Mouse (Mus musculus) layer of hippocampus, adult 11-12 months (tissue): ENCODE data around the gene Dpy19l3.

Experiments
- DNase-seq: peaks from one replicate; pipeline ENCODE4 v3.0.0; 2022; ENCODE audit warnings: low spot score

Gene Dpy19l3

DNA sequence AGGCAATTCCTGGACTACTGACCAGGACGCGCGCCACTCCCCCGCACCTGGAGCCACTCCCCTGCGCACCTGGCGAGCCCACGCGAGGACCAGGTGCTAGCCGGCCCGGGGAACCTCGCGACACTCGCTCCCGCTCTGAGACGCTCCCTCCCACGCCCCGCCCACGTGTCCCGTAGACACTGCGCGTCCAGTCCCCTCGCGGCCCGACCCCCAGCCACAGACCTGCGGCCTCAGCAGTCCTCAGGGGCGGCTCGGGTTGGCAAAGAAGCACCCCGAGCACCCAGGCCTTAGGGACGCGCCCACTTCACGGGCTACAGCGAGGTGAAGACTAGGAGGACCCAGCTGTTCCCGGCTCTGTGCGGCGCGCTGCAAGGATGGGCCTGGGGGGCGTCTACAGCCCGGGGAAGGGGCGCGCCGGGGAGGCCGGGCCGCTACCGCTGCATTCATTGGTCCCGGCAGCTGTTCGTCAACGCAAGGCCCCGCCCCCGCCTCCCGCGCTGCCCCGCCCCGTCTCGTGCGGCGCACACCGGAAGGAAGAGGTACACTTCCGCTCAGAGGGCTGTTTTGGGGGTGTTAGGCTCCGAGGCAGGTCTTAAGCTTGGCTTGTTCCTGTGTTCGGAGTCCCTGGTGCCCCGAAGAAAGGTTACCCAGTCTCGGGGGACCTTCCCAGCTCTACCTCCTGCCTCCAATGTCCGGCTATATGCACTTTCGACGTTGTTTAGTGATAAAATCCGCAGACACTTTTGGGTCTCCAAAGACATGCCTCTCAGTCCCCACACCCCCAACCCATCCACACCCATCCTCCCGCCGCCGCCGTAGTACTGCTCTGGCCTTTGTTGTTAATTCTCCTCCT, at the start of gene Dpy19l3:
Gene Dpy19l3 (minus strand): TSS at position 422 of the 853 bp plus-strand sequence.
- DNase-seq = peak; percentile 83

DNA sequence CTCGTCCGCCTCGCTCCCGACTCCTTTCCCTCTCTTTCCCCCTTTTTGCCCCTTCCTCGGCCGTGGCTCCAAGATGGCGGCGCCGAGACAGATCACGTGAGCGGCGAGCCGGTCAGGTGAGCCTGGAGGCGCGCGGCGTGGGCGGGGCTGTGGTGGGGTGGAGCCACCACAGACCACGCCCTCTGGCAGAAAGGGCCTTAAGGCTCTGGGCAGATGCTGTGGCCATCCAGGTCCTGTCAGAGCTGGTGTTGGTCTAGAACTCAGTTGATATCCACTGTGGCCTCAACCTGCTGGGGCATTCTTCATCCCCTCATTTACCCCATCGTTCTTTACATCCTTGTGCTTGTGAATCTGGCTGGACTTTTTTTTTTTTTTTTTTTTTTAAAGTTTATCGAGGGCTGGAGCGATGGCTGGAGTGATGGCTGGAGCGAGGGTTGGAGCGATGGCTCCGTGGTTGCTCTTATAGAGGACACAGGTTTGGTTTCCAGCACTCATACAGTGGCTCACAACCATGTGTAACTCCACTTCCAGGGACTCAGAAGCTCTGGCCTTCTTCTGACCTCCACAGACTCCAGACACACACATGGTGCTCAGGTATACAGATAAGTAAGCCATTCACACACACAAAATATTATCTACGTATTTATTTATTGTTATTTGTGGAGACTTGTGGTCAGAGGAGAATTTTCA, 48.8 kb upstream of the Dpy19l3 start, which contains the start of gene Zfp507:
Gene Zfp507 (minus strand): TSS at position 98 of the 690 bp plus-strand sequence.
- peak; percentile 88 for DNase-seq

- DNase-seq = no peak
Measured at GRCm38 (mm10) chr7:35802201-35802905, 48.1 kb upstream of the Dpy19l3 start.

- no peak for DNase-seq
Measured at GRCm38 (mm10) chr7:35796123-35796522, 41.9 kb upstream of the Dpy19l3 start.

DNA sequence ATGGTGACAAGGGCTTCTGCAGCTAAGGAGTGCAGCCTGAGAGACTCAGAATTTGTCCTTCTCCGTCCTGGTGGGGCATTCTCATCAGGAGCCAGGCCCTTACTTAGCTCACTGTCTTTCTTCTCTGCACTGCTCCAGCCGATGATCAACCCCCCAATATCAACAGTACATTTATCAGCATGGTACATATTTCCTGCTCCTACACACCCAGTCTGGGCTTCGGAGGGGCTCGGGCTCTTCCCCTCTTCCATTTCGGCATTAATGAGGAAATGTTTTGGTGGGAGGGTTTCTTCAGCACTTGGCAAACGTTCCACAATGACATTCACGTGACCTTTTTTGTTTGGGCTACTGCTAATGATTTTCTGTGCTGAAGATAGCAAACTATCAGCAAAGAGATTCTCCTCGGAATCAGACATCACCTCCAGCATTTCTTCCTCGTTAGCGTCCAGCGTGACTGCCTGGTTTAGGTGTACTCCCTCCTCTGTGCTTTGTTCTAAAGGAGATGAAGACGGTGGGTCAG, 40.0 kb upstream of the Dpy19l3 start:
- no peak for DNase-seq

- peak; percentile 44 for DNase-seq
Measured at GRCm38 (mm10) chr7:35792150-35792848, 38.0 kb upstream of the Dpy19l3 start.

- no peak for DNase-seq
Measured at GRCm38 (mm10) chr7:35790926-35791325, 36.7 kb upstream of the Dpy19l3 start.

DNA sequence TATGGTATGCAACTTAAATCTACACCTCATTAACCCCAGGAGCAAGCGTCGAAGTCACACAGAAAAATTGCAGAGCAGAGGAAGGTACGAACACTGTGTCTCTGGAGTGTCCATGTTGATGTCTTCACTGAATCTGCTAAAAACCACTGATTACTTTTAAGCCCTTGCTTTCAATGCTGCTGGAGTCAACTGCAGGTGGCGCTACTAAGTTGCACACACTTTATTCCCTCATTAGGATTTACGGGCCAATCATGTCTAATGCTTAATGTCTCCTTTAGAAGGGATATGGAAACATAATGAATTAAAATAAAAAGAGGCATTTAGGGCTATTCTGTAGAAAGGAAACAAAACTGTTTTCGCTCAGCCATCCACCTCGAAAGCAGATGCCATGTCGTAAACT, 35.9 kb upstream of the Dpy19l3 start:
- peak; percentile 29 for DNase-seq

- DNase-seq = no peak
Measured at GRCm38 (mm10) chr7:35785579-35785978, 31.3 kb upstream of the Dpy19l3 start.

DNA sequence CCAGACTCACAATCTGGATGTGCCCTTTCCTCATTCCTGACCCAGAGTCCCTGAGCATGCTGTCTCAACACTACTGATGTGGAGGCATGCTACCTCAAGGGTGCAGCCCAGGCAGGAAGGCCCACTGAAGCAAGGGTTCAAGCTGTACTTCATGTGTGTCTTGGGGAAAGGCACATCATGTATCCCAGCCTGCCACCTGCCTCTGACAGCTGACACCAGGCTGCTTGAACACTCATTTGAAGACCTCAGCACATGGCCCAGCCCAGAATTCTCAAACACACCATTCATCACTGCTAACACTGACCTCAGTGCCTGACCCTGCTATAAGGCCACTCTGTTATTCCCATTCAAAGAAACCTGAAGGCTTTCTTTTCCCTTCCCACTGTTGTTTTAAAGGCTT, 28.0 kb upstream of the Dpy19l3 start:
- no peak for DNase-seq

DNA sequence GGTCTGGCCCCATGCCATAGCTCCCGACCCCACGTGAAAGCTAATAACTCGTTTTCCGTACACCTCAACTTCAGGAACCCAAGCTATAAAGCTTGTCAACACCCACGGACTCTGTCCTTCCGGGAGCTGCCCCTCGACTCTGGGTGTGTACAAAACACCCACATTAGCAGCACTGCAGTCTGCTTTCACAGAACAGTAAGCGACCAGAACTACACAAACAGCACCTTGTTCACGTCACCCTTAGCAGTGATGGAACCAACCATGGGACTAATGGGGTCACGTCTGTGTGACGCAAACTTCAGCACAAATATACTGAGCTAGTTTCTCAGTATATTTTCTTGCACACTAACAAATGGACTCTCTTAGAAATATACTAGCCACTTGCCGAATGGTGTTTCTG, 19.9 kb upstream of the Dpy19l3 start:
- DNase-seq = no peak

DNA sequence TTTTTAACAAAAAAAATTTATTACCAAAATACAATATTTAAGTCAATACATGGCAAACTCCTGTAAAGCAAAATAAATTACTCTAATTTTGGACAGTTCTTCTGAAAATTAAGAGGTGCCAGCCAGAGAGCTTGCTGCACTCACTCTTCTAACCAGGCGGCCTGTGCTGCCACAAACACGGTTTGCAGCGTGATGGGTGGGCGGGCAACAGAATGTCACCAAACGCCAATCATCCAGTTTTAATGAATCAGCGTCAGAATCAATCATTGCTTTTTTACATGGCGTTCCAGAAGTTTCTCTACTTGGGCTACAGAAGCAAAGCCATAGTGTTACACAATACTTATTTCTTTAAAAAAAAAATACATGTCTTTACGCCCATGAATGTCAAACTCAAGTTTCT, 18.1 kb upstream of the Dpy19l3 start:
- peak; percentile 36 for DNase-seq

DNA sequence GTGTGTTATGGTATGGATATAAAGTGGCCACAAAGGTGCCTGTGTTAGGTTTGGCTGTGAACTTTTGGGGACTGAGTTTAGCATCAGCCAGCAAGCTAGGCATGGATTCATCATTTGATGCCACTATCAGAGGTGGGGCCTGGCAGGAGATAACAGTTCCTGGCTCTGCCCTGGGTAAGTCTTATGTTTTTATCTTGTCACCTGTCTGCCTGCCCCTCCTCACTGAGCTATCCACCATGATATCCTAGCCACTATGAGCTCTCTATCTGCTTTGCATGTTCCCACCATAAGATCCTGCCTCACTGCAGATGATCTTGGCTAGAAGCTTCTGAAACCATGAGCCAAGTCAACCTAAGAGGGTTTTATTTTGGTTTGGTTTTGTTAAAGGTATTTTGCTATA, 16.9 kb upstream of the Dpy19l3 start:
- no peak for DNase-seq

DNA sequence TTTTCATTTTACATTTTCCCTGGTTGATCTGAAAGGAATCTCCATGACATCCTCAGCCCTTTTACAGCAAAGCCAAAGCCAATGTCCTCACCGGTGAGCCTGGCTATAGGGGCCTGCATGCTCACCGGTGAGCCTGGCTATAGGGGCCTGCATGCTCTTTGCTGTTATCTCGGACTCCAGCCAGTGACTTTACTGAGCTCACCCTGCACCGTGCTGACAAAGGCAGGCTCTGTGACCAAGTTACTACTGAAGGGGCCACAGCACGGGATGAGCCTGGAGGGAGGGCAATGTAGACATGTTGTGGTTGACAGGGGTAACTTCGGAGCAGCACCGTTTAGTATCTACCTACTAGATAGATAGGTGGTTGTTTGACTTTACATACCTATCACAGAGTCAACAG, 15.9 kb upstream of the Dpy19l3 start:
- DNase-seq = no peak

DNA sequence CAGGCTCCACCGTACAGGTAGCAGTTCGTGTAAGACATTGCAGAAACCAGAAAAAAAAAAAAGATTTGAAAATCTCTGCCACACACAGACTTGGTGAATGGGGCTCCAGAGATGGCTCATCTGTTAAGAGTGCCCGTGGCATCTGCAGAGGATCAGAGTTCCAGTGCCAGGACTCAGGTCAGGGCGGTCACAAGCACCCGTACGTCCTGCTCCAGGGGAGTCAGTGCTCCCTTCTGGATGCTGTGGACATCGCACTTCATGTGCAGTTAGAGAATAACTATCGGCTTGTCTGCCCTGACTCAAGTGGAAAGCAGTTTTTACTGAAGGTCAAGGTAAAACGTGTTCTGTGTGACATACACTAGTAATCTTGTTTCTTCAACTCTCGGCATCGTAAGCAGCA, 10.2 kb upstream of the Dpy19l3 start:
- DNase-seq = no peak

DNA sequence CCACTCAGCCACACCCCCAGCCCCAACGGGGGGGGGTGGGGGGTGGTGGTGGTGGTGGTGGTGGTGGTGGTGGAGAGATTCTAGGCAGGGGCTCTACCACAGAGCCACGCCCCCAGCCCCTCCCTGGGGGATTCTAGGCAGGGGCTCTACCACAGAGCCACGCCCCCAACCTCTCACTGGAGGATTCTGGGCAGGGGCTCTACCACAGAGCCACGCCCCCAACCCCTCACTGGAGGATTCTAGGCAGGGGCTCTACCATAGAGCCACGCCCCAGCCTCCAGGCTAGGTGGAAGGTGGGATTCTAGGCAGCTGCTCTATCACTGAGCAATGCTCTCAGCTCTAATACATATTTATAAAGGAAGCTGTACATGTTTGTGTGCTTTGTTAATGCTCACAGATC, 7.5 kb upstream of the Dpy19l3 start:
- DNase-seq = no peak

DNA sequence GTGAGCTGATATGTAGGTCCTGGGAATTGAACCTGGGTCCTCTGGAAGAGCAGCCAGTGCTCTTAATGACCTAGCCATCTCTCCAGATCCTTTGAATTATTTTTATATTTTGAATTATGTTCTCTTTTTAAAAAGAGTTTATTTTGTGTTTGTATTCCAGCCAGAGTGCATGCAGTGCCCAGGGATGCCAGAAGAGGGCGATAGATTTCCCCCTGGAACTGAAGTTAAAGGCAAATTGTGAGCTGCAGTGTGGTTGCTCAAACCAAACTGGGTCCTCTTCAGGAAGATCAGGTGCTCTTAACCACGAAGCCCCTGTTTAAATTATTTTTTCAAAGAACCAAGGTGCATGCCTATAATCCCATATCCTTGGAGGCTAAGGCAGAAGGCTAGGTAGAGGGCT, 5.3 kb upstream of the Dpy19l3 start:
- DNase-seq = no peak

- DNase-seq = no peak
Measured at GRCm38 (mm10) chr7:35756510-35757440, 2.5 kb upstream of the Dpy19l3 start.

DNA sequence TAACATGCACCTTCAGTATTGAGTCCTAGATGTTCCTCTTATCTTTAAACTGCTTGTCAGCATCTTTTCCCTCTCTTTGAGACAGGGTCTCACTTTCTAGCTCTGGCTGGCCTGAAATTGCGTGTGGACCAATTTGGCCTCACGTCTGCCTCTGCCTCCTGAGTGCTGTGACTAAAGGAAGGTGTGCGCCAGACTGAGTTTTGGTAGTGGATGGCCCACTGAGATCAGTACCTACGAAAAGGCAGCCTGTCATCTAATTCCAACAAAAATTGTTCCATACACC, 573 bp upstream of the Dpy19l3 start:
- DNase-seq = no peak

GRCm38 (mm10) chr7:35753319-35754032, 778 bp downstream of the Dpy19l3 start:
- DNase-seq = peak; percentile 63
